Mouse (Mus musculus) neural tube, embryonic 11.5 days (tissue): ENCODE data around the gene Napa. TPM values are rescaled to one million over a fixed set of nuclear protein-coding genes. Genes with fewer than 3 reads are reported as not detected.

Source experiments
- ATAC-seq: fragments of 200-750 bp; cut with Nextera tagmentation; 2 replicates; pipeline ENCODE4 v1.8.0; 2017; ENCODE audit warnings: moderate number of reproducible peaks, mild to moderate bottlenecking, moderate TSS enrichment, moderate library complexity; ENCODE audit not compliant: insufficient read depth, low FRiP score, low TSS enrichment
- DNase-seq: peaks from one replicate; pipeline ENCODE4 v3.0.0-alpha.2; 2015; ENCODE audit warnings: low spot score
- H3K27ac ChIP-seq: fragments of 300-500 bp; sonication (generic); 2 replicates; pipeline ENCODE4 v1.5.1; 2014; ENCODE audit warnings: low read depth, mild to moderate bottlenecking, low read length
- H3K27me3 ChIP-seq: fragments of 300-500 bp; sonication (generic); 2 replicates; pipeline ENCODE4 v1.6.1; 2014; ENCODE audit warnings: mild to moderate bottlenecking, low read length, mixed read lengths; ENCODE audit not compliant: control insufficient read depth, insufficient read depth
- H3K36me3 ChIP-seq: fragments of 300-500 bp; sonication (generic); 2 replicates; pipeline ENCODE4 v1.6.1; 2014; ENCODE audit warnings: mild to moderate bottlenecking, low read length, moderate library complexity, mixed read lengths; ENCODE audit not compliant: control insufficient read depth, insufficient read depth
- H3K4me1 ChIP-seq: fragments of 300-500 bp; sonication (generic); 2 replicates; pipeline ENCODE4 v1.6.1; 2014; ENCODE audit warnings: low read length, mixed read lengths; ENCODE audit not compliant: control insufficient read depth, insufficient read depth
- H3K4me2 ChIP-seq: fragments of 300-500 bp; sonication (generic); 2 replicates; pipeline ENCODE4 v1.6.1; 2014; ENCODE audit warnings: low read depth, mild to moderate bottlenecking, moderate library complexity
- H3K4me3 ChIP-seq: fragments of 300-500 bp; sonication (generic); 2 replicates; pipeline ENCODE4 v1.5.1; 2014; ENCODE audit warnings: low read depth, low read length
- H3K9ac ChIP-seq: fragments of 300-500 bp; sonication (generic); 2 replicates; pipeline ENCODE4 v1.6.1; 2014; ENCODE audit warnings: mild to moderate bottlenecking, low read length
- H3K9me3 ChIP-seq: fragments of 300-500 bp; sonication (generic); 2 replicates; pipeline ENCODE4 v1.6.1; 2016; ENCODE audit warnings: low read length; ENCODE audit not compliant: control insufficient read depth
- WGBS: fragments of 180-500 bp; shearing (Covaris S2); extraction: QIAGEN DNeasy Blood & Tissue Kit; methylation state at CpG from one replicate; pipeline ENCODE4 v1.1.7; 2014; 5-methylcytosine and 5-hydroxymethylcytosine counted together
- polyA plus RNA-seq: library from polyadenylated mRNA; unstranded; fragments of >200 nt; fragmentation: Nextera tagmentation; extraction: Ambion mirVana; gene quantifications from 2 replicates; pipeline ENCODE4 v1.2.1, GENCODE M21; 2014

Napa gene
- polyA plus RNA-seq, 1 experiment from 2014 or later: 184 TPM

DNA sequence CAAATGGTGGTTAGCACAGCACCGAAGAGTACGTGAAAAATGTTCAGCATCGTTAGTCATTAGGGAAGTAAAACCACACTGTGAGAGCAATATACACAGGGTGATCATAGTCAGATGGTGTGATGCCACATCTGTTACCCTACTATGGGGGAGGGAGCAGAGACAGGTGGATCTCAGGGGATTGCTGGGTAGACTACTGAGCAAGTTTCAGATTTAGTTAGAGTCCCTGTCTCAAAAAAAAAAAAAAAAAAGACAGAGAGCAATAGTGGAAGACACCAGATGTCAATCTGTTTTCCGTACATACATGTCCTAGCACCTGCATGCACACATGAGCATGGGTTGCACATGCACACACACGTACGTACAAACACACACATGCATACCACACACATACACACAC lies 42.6 kb upstream of the Napa start:
- no peaks in the 10 kb centered on the region for H3K27me3 ChIP-seq
- no peak for ATAC-seq
- H3K4me3 ChIP-seq: no peak overlapping the region
- no peak overlapping the region for H3K4me2 ChIP-seq
- no peak for DNase-seq
- no peaks in the 10 kb centered on the region for H3K36me3 ChIP-seq
- peaks cover 5% of the 10 kb centered on the region; the same call in 1 of the 2 replicates for H3K4me1 ChIP-seq
- H3K27ac ChIP-seq: no peak overlapping the region
- H3K9ac ChIP-seq: no peak overlapping the region
- WGBS: 86% methylated on average over 6 of the region's 6 CpGs
- no peaks in the 10 kb centered on the region for H3K9me3 ChIP-seq

DNA sequence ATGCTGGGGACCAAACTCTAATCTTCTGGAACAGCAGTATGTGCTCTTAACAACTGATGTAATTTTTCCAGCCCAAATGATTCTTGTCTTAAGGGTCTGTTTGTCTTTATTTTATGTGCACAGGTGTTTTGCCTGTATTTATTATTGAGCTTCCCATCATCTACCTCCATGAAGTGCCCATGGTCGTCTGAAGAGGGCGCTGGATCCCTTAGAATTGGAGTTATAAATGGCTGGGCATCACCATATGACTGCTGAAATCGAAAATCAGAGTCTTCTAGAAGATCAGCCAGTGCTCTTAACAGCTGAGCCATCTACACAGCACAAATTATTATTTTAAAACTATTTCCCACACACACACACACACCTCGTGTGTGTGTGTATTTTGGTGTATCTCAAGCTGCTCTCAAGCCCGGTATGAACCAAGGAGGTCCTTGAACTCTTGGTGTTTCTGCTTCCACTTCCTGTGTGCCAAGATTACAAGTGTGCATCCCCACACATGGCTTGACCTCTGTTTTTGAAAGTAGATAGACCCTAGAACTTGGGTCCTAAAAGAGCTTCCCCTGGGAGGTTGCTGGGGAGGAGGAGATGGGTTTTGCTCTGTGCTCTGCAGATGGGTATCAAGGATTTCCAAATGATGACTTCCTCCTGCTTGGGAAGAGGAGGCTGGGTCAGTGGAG lies 41.7 kb upstream of the Napa start:
- WGBS: 31% methylated on average over 5 of the region's 5 CpGs
- no peaks in the 10 kb centered on the region for H3K36me3 ChIP-seq
- H3K9ac ChIP-seq: no peak overlapping the region
- no peak overlapping the region for H3K4me2 ChIP-seq
- ATAC-seq (no peak), DNase-seq (no peak)
- no peak overlapping the region for H3K27ac ChIP-seq
- H3K4me1 ChIP-seq: peaks cover 5% of the 10 kb centered on the region; the same call in 1 of the 2 replicates
- H3K4me3 ChIP-seq: no peak overlapping the region
- H3K27me3 ChIP-seq: peaks cover 8% of the 10 kb centered on the region
- H3K9me3 ChIP-seq: peaks cover 2% of the 10 kb centered on the region; the same call in 1 of the 2 replicates

DNA sequence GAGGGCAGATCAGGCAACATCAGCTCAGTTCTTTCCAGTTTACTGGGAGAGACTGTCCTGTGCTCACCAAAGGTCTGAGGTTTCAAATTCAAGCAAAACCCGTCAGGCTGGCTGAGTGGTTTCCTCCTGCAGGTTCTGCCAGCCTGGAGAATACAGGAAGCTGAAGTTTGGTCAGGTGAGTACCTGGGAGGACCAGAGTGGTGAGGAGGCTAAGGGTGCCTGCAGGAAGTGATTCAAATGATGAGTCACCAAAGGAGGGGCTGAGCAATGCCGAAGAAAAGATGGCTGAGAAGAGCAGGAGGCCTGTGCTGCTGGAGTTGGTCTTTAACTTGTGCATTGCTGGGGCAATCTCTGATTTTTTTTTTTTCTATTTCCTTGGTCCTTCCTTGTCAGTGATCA lies 41.1 kb upstream of the Napa start:
- peaks cover 1% of the 10 kb centered on the region; the same call in 1 of the 2 replicates for H3K4me1 ChIP-seq
- ATAC-seq (no peak), DNase-seq (no peak)
- H3K9me3 ChIP-seq: peaks cover 6% of the 10 kb centered on the region; the same call in 1 of the 2 replicates
- no peak overlapping the region for H3K4me3 ChIP-seq
- no peak overlapping the region for H3K4me2 ChIP-seq
- H3K27ac ChIP-seq: no peak overlapping the region
- H3K27me3 ChIP-seq: peaks cover 13% of the 10 kb centered on the region
- no peaks in the 10 kb centered on the region for H3K36me3 ChIP-seq
- 78% methylated on average over 2 of the region's 2 CpGs for WGBS
- H3K9ac ChIP-seq: no peak overlapping the region

DNA sequence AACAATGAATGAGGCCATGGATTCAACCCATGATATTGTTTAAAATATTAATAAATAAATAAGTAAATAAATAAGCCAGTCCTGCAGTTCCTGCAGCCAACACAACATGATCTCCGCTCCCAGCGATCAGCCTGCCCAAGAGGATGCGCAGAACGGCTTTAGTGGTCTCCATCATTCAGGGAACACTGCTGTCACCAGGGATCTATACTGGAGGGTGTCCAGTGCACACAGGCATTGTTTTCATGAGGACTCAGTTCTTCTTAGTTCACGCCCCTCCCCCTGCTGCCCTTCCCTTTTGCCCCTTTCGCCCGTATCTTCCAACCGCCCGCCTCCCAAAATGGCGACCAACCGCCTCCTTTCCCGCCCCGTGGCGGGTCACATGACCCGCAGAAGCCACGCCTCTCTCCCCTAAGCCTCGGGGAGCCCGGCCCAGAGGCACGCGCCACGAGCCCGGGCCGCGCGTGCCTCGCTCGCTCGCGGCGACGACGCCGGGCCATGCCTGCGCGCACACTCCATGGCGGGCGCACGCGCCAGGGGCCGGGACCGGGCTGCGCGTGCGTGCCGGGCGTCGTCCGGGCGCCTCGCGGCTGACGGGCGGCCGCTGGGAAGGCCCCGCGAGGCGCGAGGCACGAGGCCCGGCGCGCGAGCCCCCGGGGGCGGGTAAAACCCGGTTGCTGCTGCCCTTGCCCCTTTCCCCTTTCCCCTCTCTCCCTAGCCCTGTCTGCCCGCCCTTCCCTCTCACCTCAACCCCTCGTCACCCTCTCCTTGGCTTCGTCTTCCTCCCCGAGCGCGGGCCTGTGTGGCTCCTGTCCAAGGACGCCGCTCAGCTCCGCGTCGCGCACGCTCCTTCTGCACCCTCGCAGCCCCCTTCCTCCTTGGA lies 36.8 kb upstream of the Napa start, which contains the start of gene Zfp541:
Gene Zfp541, plus strand, starts transcription at position 596 of the 880 bp plus-strand sequence.
- peak within 1 kb of the TSS; percentile 6; the same call in 1 of the 2 replicates for H3K4me3 ChIP-seq

DNA sequence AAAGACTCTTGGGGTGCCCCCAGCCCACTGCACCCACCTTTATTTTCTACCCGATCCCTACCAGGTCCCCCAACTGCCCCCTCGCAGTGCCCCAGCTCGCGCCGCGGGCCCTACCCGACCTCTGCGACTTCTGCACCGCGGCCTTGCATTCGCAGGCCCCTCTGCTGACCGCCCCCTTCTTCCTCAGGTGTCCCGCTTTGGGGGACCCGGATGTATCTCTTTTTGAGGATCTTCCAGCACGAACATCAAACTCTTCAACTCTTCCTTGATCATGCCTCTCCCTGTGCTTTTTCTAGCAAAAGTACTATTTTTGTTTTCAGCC lies 36.2 kb upstream of the Napa start:
- WGBS: 65% methylated on average over 15 of the region's 15 CpGs
- no peak for ATAC-seq
- no peak overlapping the region for H3K9ac ChIP-seq
- no peaks in the 10 kb centered on the region for H3K36me3 ChIP-seq
- H3K9me3 ChIP-seq: peaks cover 6% of the 10 kb centered on the region; the same call in 1 of the 2 replicates
- DNase-seq: no peak
- H3K4me3 ChIP-seq: no peak overlapping the region
- peaks cover 13% of the 10 kb centered on the region for H3K27me3 ChIP-seq
- H3K27ac ChIP-seq: no peak overlapping the region
- H3K4me2 ChIP-seq: no peak overlapping the region
- H3K4me1 ChIP-seq: no peaks in the 10 kb centered on the region

More for the DNA sequence above, 36.8 kb upstream of the Napa start, which contains the start of gene Zfp541:
- no peaks in the 10 kb centered on the region for H3K36me3 ChIP-seq
- DNase-seq (peak; percentile 18), ATAC-seq (no peak)
- no peaks in the 10 kb centered on the region for H3K4me1 ChIP-seq
- H3K27ac ChIP-seq: no peak within 1 kb of the TSS
- H3K4me2 ChIP-seq: 0 out of 2 replicates have a peak within 1 kb of the TSS, but pooled peaks have one; percentile 14
- H3K9ac ChIP-seq: no peak within 1 kb of the TSS
- 48% methylated on average over 45 of the region's 80 CpGs for WGBS
- peaks cover 6% of the 10 kb centered on the region; the same call in 1 of the 2 replicates for H3K9me3 ChIP-seq
- H3K27me3 ChIP-seq: peaks cover 13% of the 10 kb centered on the region

DNA sequence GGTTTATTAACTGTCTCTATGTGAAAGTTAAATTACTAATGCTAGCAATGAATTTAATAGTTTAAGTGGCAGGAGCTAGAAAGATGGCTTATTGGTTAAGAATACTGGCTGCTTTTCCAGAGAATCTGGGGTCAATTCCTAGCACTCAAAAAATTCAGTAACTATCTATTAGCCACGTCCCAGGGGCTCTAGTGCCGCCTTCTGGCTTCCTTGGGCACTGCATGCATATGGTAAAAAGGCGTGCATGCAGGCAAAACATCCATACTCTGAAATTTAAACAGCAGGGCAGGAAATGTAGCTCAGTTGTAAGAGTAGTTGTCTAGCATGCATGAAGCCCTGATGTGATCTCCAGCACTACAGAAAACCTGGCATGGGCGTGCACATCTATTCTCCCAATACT lies 34.8 kb upstream of the Napa start:
- WGBS: 31% methylated on average over 4 of the region's 4 CpGs
- Histone ChIP-seq H3K27ac (no peak overlapping the region), H3K4me3 (no peak overlapping the region), H3K9ac (no peak overlapping the region), H3K36me3 (no peaks in the 10 kb centered on the region), H3K27me3 (peaks cover 13% of the 10 kb centered on the region), H3K4me1 (no peaks in the 10 kb centered on the region), H3K4me2 (no peak overlapping the region), H3K9me3 (peaks cover 6% of the 10 kb centered on the region; the same call in 1 of the 2 replicates)
- no peak for ATAC-seq
- no peak for DNase-seq

DNA sequence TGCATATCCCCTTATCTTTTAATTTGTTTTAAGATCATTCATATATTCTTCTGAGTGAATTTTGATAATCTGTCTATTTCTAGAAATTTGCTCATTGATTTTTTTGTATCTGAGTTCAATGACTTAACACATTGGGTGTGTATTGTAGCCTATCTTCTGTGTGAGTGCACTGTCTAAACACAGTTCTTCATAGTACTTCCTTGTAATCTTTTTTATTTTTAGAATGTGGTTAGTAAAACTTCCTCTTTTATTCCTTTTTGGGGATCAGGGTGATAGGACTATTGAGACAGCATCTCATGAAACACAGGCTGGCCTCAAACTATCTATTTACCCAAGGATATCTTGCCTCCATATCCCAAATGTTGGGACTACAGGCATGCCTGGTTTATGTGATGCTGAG lies 27.4 kb upstream of the Napa start:
- no peak for DNase-seq
- no peaks in the 10 kb centered on the region for H3K27me3 ChIP-seq
- H3K9me3 ChIP-seq: no peaks in the 10 kb centered on the region
- no peak overlapping the region for H3K9ac ChIP-seq
- no peak for ATAC-seq
- no peak overlapping the region for H3K4me3 ChIP-seq
- H3K27ac ChIP-seq: no peak overlapping the region
- H3K36me3 ChIP-seq: no peaks in the 10 kb centered on the region
- no peak overlapping the region for H3K4me2 ChIP-seq
- H3K4me1 ChIP-seq: no peaks in the 10 kb centered on the region

DNA sequence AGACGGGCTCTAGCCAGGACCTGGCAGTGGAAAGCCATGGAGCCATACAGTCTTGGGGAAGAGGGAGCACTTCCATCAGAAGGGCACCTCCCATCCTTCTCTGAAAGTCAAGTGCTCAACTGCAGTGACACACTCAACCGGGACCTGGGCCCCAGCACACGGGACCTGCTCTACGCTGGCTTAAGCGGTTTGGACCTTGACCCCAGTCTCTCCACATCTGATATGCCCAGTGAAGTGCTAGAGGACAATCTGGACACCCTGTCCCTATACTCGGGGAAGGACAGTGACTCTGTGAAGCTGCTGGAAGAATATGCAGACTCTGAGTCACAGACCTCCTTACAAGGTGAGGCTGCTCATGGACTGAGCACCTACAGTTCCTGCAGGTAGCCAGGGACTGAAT lies 26.4 kb upstream of the Napa start:
- Histone ChIP-seq H3K36me3 (no peaks in the 10 kb centered on the region), H3K4me2 (no peak overlapping the region), H3K27me3 (no peaks in the 10 kb centered on the region), H3K4me3 (no peak overlapping the region), H3K27ac (no peak overlapping the region), H3K9me3 (no peaks in the 10 kb centered on the region), H3K9ac (no peak overlapping the region), H3K4me1 (no peaks in the 10 kb centered on the region)
- 81% methylated on average over 6 of the region's 6 CpGs for WGBS
- DNase-seq (no peak), ATAC-seq (no peak)
